Mouse (Mus musculus) embryonic fibroblast, embryonic 13.5 days (primary cell): ENCODE measurements around the gene Cdh23. TPM values are rescaled to one million over a fixed set of nuclear protein-coding genes. Genes with fewer than 3 reads are reported as not detected.
A peak's percentile ranks its signal among the peaks of the same experiment; 100 is the strongest.

Experiments
- H3K27ac ChIP-seq: 2 replicates; pipeline ENCODE4 v1.5.1; 2012; ENCODE audit warnings: low read length, control low read depth, inconsistent platforms; ENCODE audit not compliant: insufficient read depth
- H3K4me1 ChIP-seq: 2 replicates; pipeline ENCODE4 v1.6.1; 2011; ENCODE audit warnings: low read length; ENCODE audit not compliant: control insufficient read depth, insufficient read depth
- H3K4me3 ChIP-seq: 2 replicates; pipeline ENCODE4 v1.5.1; 2011; ENCODE audit warnings: mild to moderate bottlenecking, control low read depth, low read length; ENCODE audit not compliant: insufficient read depth
- CTCF ChIP-seq: IDR thresholded peaks from 2 replicates; pipeline ENCODE4 v1.5.1; 2011; ENCODE audit warnings: mild to moderate bottlenecking, control low read depth, low read length, moderate library complexity, borderline replicate concordance; ENCODE audit not compliant: insufficient read depth
- POLR2A ChIP-seq: IDR thresholded peaks from 2 replicates; pipeline ENCODE4 v1.6.1; 2011; ENCODE audit warnings: low read depth, mild to moderate bottlenecking, control low read depth, low read length, moderate library complexity
- polyA plus RNA-seq: library from polyadenylated mRNA; stranded (reverse); fragments of >200 nt; gene quantifications from 2 replicates; pipeline ENCODE4 v1.2.4, GENCODE M21; 2011; ENCODE audit warnings: low read depth; ENCODE audit not compliant: missing spikeins, insufficient read length

Gene Cdh23
- polyA plus RNA-seq, 1 experiment: 0.86 TPM

DNA sequence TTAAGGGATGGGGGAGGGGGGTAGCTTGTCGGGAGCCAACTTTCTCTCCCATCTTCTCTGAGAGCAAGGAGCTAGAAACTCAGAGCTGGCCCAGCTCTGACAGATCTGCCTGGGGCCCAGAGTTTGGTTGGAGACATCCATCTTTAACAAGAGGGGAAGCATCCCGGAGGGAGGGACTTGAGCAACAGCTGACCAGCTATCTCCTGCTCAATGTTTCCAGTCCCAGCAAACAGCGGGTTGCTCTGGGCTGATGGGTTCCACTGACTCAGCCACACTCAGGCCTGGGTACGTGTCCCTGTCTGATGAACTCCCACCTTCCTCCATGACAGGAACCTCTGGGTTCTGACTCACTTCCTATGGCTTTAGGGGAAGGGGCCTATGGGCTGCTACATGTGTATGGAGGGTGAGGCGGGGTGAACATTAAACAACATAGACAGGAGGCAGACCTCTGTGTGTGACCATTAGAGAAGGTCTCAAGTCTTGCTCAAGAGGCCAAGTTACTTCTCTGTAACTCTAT, 305.3 kb downstream of the Cdh23 start:
- H3K27ac ChIP-seq: no peak overlapping the region
- H3K4me3 ChIP-seq: no peak overlapping the region
- TF ChIP-seq CTCF: no peak
- TF ChIP-seq POLR2A: no peak
- no peaks in the 10 kb centered on the region for H3K4me1 ChIP-seq

DNA sequence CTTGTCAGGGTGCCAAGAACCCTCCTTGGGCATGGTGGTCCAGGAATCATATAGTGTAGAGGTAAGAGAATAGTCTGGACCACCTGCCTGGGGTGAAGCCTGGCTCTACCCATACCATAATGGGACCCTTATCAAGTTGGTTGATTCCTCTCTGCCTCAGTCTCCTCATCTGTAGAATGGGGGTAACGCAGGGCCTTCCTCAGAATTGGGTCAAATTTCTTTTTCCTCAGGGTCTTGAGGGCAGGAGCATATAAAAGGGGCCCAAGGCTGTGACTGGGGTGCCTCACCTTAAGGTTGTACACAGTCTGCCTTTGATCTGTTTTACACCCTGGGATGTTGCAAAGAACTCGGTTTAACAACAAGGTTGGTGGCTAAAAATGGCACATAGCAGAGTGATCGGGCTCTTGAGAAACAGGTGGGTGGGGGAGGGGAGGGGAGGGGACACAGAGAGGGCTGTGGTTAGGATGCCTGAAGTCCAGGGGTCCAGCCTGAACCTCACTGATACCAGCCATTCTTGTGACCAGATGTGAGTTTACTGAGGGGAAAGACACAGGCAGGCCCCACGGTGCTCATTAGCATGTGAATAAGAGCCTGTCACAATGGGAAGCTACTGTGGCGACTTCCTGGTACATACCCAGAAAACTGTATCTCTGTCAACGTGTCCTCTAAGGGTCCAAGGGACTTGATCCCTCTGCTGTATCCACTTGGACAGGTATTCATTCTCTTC, 305.9 kb downstream of the Cdh23 start:
- Histone ChIP-seq H3K4me1 (no peaks in the 10 kb centered on the region), H3K27ac (no peak overlapping the region), H3K4me3 (no peak overlapping the region)
- TF ChIP-seq CTCF: no peak
- TF ChIP-seq POLR2A: no peak

DNA sequence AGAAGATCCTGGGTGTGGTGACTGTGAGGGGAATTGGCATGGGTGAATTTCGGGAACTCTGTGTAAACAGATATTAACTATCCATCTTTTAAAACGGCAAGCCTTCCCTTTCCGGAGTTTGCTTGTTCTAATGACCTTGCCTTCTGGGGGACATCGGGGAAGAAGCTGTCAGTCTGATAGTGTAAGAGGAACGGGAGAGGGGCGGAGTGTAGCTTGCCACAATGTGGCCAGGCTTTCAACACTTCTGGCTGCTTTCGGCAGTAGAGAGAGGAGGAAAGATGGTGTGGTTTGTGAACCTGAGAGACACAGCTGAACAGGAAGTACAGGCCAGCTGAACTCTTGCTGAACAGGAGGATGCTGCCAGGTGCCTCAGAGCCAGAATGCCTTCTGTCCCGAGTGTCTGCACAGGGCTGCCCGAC, 306.8 kb downstream of the Cdh23 start:
- no peak overlapping the region for H3K4me3 ChIP-seq
- H3K4me1 ChIP-seq: no peaks in the 10 kb centered on the region
- no peak overlapping the region for H3K27ac ChIP-seq
- TF ChIP-seq POLR2A (no peak), CTCF (no peak)

DNA sequence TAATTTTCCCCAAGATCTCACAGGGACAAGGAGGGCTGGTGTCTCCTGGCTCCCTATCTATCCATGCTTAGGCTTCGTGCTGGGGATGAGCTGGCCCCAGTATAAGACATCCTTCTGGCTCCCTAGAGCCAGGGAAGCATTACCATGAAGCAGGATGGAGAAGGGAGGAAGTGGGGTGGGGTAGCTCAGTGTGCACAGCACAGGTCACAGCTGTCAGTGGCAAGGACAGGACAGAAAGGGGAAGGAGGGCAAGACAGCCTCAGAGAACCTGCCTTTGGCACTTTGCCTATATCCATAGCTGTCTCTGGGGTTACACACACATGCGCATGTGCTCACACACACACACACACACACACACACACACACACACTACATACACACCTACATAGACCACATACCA, 308.0 kb downstream of the Cdh23 start:
- H3K27ac ChIP-seq: no peak overlapping the region
- TF ChIP-seq CTCF (no peak), POLR2A (no peak)
- no peak overlapping the region for H3K4me3 ChIP-seq
- H3K4me1 ChIP-seq: no peaks in the 10 kb centered on the region

DNA sequence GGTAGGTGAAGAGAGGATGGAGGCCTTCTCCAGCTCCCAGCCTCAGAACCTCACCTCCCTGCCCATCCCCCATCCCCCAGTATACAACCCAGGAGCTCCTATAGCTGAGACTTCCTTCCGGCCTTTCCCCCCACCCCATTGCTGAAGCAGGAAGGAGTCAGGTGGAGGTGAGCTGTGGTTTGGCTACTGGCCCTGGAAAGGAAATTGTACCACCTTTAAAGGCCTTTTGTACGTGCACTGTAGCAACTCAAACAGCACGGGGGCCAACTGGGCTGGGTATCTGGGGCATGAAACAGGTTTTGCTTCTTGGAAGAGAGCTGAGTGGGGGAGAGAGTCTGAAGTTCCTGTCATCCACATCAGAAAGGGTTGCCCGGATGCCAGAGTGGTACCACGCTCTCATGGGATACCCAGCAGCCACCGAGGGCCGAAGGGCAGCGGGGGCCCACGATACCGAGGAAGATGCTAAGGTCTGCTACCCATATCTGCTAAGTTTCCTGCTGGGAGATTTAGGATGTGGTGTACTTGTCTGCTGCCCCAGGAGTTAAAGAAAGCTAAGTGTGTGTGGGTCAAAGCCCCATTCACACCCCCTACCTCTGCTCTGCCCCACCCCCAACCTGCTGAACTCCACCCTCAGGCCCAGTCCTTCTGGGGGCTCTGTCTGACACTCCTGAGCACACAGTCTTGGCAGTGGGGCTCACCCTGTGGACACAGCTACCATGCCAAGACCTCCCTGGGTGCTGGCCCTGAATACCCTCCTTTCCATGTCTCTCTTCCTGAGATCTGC, 315.0 kb downstream of the Cdh23 start:
- TF ChIP-seq CTCF (no peak), POLR2A (no peak)
- Histone ChIP-seq H3K27ac (no peak overlapping the region), H3K4me3 (no peak overlapping the region), H3K4me1 (peaks cover 5% of the 10 kb centered on the region; the same call in 1 of the 2 replicates)

DNA sequence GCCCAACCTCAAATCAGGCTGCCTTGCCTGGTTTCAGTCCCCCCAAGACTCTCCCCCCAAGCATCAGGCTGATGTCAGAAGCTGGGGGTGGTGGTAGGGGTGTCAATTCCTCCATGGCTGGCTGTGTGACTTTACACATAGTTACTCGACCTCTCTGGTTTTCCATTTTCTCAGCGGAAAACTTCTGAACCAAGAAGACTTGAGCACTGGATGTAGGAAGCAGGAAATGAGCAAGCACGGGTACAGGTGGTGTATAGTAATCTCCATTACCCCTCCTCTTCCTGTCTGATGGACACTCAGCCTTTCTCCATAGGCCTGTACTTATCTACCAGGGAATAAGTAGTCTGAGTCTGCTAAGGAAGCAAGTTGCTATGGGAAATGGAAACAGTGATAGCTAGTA, 316.1 kb downstream of the Cdh23 start:
- Histone ChIP-seq H3K4me1 (peaks cover 5% of the 10 kb centered on the region; the same call in 1 of the 2 replicates), H3K4me3 (no peak overlapping the region), H3K27ac (peak overlapping the region; percentile 81)
- TF ChIP-seq CTCF (no peak), POLR2A (no peak)

DNA sequence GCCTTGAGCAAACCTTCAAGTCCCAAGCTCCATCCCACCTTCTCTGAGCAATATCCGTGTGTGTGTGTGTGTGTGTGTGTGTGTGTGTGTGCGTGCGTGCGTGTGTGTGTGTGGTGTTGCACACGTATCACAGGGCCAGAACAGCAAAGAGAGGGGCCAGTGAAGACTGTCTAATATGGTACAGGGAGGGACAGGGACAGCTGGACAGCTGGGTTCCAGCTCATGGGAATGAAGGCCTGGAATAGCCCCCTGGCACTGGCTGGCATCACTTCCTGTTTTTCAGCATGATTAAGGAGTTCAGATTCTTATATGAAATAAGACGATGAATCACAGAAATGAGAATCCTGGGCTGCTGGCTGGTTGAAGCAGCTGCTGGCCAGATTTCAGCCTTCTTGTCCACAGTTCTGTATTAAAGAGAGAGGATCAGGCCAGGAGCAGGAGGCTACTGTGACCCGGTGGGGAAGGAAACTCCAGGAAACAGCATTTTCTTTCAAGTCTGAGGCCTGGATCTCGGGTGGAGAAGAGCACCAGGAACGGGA, 316.8 kb downstream of the Cdh23 start:
- H3K27ac ChIP-seq: peak overlapping the region; percentile 81
- no peak overlapping the region for H3K4me3 ChIP-seq
- TF ChIP-seq CTCF: no peak
- no peak for TF ChIP-seq POLR2A
- H3K4me1 ChIP-seq: peaks cover 5% of the 10 kb centered on the region; the same call in 1 of the 2 replicates

DNA sequence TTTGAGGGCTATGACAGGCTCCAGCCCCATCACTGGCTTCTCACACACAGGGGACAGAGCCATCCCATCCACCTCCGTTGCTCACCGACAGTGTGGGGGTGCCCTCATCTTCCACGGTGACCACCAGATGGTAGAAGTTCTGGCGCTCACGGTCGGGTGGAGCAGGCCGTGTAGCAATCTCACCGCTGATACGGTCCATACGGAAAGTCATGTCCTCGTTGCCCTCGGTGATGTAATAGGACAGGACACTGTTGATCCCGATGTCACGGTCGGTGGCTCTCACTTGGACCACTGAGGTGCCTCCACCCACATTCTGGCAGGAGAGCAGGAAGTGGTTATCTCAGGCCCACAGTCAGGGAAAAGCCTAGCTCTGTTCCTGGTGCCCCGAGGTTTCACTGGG, 319.6 kb downstream of the Cdh23 start:
- no peak overlapping the region for H3K27ac ChIP-seq
- TF ChIP-seq POLR2A (no peak), CTCF (no peak)
- H3K4me1 ChIP-seq: peaks cover 5% of the 10 kb centered on the region; the same call in 1 of the 2 replicates
- H3K4me3 ChIP-seq: no peak overlapping the region

DNA sequence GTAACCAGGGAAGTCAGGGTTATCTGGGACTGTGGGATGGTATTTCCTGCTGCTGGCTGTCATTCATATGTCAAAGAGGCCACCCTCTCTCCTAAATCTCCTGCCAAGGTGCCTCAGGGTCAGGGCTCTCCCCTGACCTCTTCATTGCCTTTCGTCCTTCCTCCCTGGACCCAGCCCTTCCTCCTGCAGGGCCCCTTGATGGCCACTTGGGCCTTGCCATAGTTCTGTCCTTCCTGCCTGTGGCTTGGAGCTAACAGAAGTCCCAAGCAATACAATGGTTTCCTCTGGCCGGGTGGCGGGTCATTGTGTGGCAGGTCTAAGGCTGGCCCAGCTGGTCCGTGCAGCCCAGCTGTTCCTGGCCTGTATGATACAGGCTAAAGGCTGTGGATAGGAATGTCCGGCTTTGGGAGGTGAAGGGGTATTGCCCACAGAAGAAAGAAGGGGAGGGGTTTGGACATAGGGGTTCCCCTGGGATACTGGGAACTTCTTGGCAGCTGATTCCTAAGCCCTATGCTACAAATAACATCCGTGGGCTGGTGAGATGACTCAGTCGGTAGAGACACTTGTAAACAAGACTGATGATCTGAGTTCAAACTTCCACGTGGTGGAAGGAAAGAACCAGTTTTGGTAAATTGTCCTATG, 322.2 kb downstream of the Cdh23 start:
- H3K4me3 ChIP-seq: no peak overlapping the region
- TF ChIP-seq POLR2A: no peak
- TF ChIP-seq CTCF: no peak
- H3K27ac ChIP-seq: no peak overlapping the region
- H3K4me1 ChIP-seq: no peaks in the 10 kb centered on the region
